Mouse (Mus musculus) liver, embryonic 14.5 days (tissue): ENCODE measurements at regions not wholly inside any gene's neighbourhood (a gene's known extent, or its start where the extent isn't known, plus 50 kb on each side); places are given as distances from the start of the nearest gene placed in this dataset.

Source experiments
- ATAC-seq: fragments of 200-750 bp; cut with Nextera tagmentation; 2 replicates; pipeline ENCODE4 v1.8.0; 2017; ENCODE audit warnings: moderate number of reproducible peaks, mild to moderate bottlenecking, moderate library complexity; ENCODE audit not compliant: insufficient read depth
- DNase-seq, 3 experiments: peaks; one replicate each; pipeline ENCODE4 v3.0.0-alpha.2; 2012 to 2013; ENCODE audit warnings: low read depth in 3 of 3, low spot score in 3 of 3
- H3K27ac ChIP-seq: fragments of 300-500 bp; sonication (generic); 2 replicates; pipeline ENCODE4 v1.5.1; 2014; ENCODE audit warnings: moderate library complexity, mild to moderate bottlenecking, control low read depth, inconsistent platforms
- H3K27me3 ChIP-seq: fragments of 300-500 bp; sonication (generic); 2 replicates; pipeline ENCODE4 v1.6.1; 2014; ENCODE audit warnings: mild to moderate bottlenecking, low read length, moderate library complexity; ENCODE audit not compliant: control insufficient read depth, insufficient read depth
- H3K36me3 ChIP-seq: fragments of 300-500 bp; sonication (generic); replicated peaks from 2 replicates; pipeline ENCODE4 v1.6.1; 2014; ENCODE audit warnings: low read depth; ENCODE audit not compliant: control insufficient read depth, insufficient read depth
- H3K4me1 ChIP-seq, 2 experiments: fragments of 200-500 bp in 1 of 2; fragments of 300-500 bp in 1 of 2; sonication (generic) in 1 of 2; replicated peaks; 2 replicates each; pipeline ENCODE4 v1.6.1; 2012 to 2014; ENCODE audit warnings: antibody characterized with exemption in 1 of 2, inconsistent platforms in 1 of 2, low read length in 1 of 2; ENCODE audit not compliant: control insufficient read depth in 2 of 2, insufficient read depth in 2 of 2
- H3K4me2 ChIP-seq: fragments of 300-500 bp; sonication (generic); 2 replicates; pipeline ENCODE4 v1.6.1; 2014; ENCODE audit warnings: low read depth, mild to moderate bottlenecking, control low read depth, moderate library complexity
- H3K4me3 ChIP-seq, 2 experiments: fragments of 200-500 bp in 1 of 2; fragments of 300-500 bp in 1 of 2; sonication (generic) in 1 of 2; 2 replicates each; pipeline ENCODE4 v1.5.1; 2012 to 2014; ENCODE audit warnings: low read depth in 2 of 2, low read length in 2 of 2, mild to moderate bottlenecking in 2 of 2, control low read depth in 1 of 2, inconsistent platforms in 1 of 2, moderate library complexity in 1 of 2; ENCODE audit not compliant: insufficient read depth in 1 of 2
- H3K9ac ChIP-seq: fragments of 300-500 bp; sonication (generic); replicated peaks from 2 replicates; pipeline ENCODE4 v1.6.1; 2014; ENCODE audit warnings: mild to moderate bottlenecking, control low read depth, moderate library complexity
- H3K9me3 ChIP-seq: fragments of 300-500 bp; sonication (generic); 2 replicates; pipeline ENCODE4 v1.6.1; 2016; ENCODE audit warnings: low read length, mixed read lengths; ENCODE audit not compliant: control insufficient read depth
- CTCF ChIP-seq: IDR thresholded peaks from 2 replicates; pipeline ENCODE4 v1.5.1; 2016; ENCODE audit warnings: antibody characterized with exemption, low read depth, control low read depth
- EP300 ChIP-seq: IDR thresholded peaks from 2 replicates; pipeline ENCODE4 v1.6.1; 2016; ENCODE audit warnings: antibody characterized with exemption, low read depth
- WGBS: fragments of 180-500 bp; shearing (Covaris S2); extraction: QIAGEN DNeasy Blood & Tissue Kit; methylation state at CpG from one replicate; pipeline ENCODE4 v1.1.7; 2014; ENCODE audit not compliant: insufficient replicate concordance; 5-methylcytosine and 5-hydroxymethylcytosine counted together

DNA sequence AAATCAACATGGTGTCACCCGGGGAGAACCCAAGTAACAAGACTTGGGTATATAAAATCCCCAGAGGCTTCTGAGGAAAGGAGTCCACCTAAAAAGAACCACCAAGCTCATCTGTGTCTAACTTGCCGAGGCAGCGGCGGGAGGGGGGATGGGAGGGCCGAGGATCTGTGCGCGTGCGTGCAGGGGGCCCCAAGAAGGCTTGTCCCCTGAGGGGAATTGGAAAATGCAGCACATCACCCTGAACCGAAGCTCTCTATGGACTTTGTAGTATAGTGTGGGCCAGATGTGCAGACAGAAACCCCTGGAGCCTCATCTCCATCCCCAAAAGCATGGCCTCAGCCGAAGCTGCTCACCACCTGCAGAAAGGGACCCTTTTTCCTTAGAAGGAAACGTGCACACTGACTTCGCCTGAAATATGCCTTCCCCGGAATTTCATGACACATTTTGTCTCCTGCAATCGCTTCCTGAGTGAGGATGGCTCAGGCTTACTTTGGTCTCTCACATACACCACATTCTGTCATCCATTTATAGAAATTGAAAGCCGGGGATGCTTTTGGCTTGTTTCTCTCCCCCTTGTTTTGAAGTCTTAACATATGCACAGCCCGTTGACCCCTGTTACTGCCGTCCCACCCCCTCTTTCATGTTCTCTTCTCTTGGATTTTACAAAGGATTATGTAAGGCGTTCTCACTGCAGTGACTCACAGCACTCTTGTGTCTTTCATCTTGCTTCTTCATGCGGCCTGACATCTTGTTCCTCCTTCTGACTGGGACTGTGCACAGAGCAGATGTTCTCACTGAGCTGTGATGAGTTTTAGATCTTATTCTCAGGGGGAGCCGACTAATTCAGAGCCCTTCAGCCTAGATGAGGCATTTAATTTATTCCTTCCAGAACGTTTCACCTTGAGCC lies 559.6 kb downstream of the Irx1 start:
- Histone ChIP-seq H3K9me3 (no peaks in the 10 kb centered on the region), H3K4me2 (no peak overlapping the region), H3K36me3 (no peaks in the 10 kb centered on the region), H3K4me3 (no peak overlapping the region), H3K27me3 (no peaks in the 10 kb centered on the region), H3K9ac (no peak overlapping the region), H3K4me1 (no peaks in the 10 kb centered on the region), H3K27ac (no peak overlapping the region)
- TF ChIP-seq CTCF (no peak), EP300 (no peak)
- ATAC-seq = no peak
- 64% methylated on average over 21 of the region's 21 CpGs for WGBS
- no peak for DNase-seq

DNA sequence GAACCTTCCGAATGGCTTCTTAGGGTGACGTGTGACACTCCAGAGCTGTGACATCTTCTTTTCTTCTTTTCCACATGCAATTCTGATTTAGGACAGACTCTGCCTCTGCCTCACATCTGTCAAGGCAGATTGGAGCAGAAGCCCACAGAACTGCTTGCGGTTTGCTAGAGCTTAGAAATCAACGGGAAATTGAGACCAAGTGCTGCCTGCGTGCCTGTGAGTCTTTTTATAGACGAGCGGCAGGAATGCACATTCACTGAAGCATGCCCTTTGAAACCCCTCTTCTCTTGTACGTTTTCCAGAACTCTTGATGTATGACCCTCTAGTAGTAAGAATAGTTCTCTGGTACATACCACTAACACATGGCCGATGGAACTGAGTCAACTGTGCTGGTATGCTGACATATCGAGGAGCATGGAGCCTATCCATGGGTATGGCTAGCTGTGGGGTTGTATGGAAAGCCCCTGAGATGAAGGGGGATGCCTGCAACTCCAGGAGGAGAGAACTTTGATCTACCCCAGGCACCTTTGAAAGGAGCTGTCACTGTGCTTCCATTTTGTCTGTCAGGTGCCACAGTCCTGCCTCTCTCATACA lies 552.2 kb upstream of the Adamts16 start:
- Histone ChIP-seq H3K4me3 (no peak overlapping the region), H3K4me2 (no peak overlapping the region), H3K4me1 (no peaks in the 10 kb centered on the region), H3K36me3 (no peaks in the 10 kb centered on the region), H3K27ac (no peak overlapping the region), H3K9me3 (no peaks in the 10 kb centered on the region), H3K9ac (no peak overlapping the region), H3K27me3 (no peaks in the 10 kb centered on the region)
- TF ChIP-seq EP300 (no peak), CTCF (no peak)
- 69% methylated on average over 10 of the region's 10 CpGs for WGBS
- no peak for DNase-seq
- ATAC-seq = no peak

DNA sequence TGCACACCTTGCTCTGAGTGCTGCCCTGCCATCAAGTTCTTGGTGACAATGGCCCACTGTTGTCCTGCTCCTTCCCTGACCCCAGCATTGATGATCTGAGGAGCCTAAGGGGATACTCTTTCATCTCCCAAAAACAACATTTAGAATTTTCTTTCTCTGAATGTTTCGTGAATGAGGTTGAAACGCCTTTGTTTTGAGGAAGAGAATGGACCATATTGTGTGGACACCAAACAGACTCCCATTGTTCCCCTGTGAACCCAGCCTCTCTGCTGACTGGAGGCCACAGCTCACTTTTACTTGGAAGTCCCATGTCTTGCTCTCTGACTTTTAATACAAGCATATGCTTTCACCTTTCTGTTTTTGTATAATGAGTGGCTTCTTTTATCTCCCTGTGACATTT lies 537.0 kb upstream of the Adamts16 start:
- H3K27ac ChIP-seq = no peak overlapping the region
- H3K36me3 ChIP-seq = no peaks in the 10 kb centered on the region
- no peak for DNase-seq
- no peak overlapping the region for H3K4me3 ChIP-seq
- H3K4me1 ChIP-seq = no peaks in the 10 kb centered on the region
- 70% methylated on average over 2 of the region's 2 CpGs for WGBS
- H3K9ac ChIP-seq = no peak overlapping the region
- no peak for ATAC-seq
- no peaks in the 10 kb centered on the region for H3K9me3 ChIP-seq
- TF ChIP-seq EP300 (no peak), CTCF (no peak)
- no peak overlapping the region for H3K4me2 ChIP-seq
- no peaks in the 10 kb centered on the region for H3K27me3 ChIP-seq

DNA sequence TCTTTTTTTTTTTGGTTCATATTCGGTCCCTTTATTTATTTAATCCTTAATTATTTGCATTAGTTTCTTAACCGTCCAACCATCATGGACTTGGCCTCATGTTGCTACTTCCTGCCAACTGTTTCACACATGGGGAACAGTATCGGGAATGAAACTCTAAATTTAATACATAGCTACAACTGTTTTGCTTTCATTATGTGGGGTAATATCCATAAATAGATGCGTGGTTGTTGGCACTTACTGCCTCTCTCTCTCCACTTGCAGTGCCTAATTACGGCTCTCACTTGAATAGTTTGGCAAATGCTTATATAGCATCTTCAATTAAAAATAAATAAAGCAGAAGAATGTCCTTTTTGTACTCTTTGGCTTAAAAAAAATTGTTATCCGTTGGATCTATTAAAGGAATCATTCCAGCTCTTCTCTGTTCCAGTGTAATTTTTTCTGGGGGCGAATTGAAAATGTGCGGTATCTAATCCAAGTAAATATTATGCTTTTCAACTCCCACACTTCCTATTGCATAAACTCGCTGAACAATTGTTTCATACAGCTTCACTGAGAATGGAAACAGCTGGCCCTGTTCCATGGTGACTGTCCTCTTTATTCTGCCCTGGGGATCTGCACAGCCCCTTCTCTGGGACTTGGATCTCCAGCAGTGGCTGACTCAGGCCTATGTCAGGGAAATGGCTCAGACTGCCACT lies 534.4 kb upstream of the Adamts16 start:
- Histone ChIP-seq H3K9me3 (no peaks in the 10 kb centered on the region), H3K36me3 (no peaks in the 10 kb centered on the region), H3K27ac (no peak overlapping the region), H3K4me2 (no peak overlapping the region), H3K4me3 (no peak overlapping the region), H3K27me3 (no peaks in the 10 kb centered on the region), H3K9ac (no peak overlapping the region), H3K4me1 (no peaks in the 10 kb centered on the region)
- TF ChIP-seq EP300 (no peak), CTCF (no peak)
- DNase-seq (no peak), ATAC-seq (no peak)
- 58% methylated on average over 9 of the region's 9 CpGs for WGBS
